8 mouse cellular contexts compared by ENCODE assay signal in genomic region chr17:25831451-25832281, GRCm38 (mm10). TPM values are rescaled to one million over a fixed set of nuclear protein-coding genes. Genes with fewer than 3 reads are reported as not detected.
DNase-seq lines count a peak whose midpoint lies in the region; ATAC-seq and TF ChIP-seq lines count a peak whose summit lies in the region.

No protein-coding gene starts in this region.

- TF ChIP-seq POLR2A in kidney, adult 2 months (IDR thresholded peaks at IDR 0.05; ENCODE audit: low read depth, low read length), result no peak

- H3K4me1 ChIP-seq in kidney, adult 2 months (ENCODE audit: control insufficient read depth, insufficient read depth, low read length), result peaks cover 34% of the 10 kb centered on the region
- peaks cover 61% of the 10 kb centered on the region for H3K4me1 ChIP-seq in heart, embryonic 11.5 days (ENCODE audit: control insufficient read depth, insufficient read depth, low read length)
- peaks cover 89% of the 10 kb centered on the region for H3K4me1 ChIP-seq in limb, embryonic 10.5 days
- peaks cover 84% of the 10 kb centered on the region for H3K4me1 ChIP-seq in neural tube, embryonic 13.5 days (replicated peaks)

- no peaks in the 10 kb centered on the region for H3K27me3 ChIP-seq in kidney, adult 2 months (replicated peaks; ENCODE audit: control insufficient read depth, insufficient read depth, low read length)
- no peaks in the 10 kb centered on the region for H3K27me3 ChIP-seq in heart, embryonic 11.5 days (ENCODE audit: control insufficient read depth, insufficient read depth, low read length)
- H3K27me3 ChIP-seq in limb, embryonic 10.5 days (ENCODE audit: low read depth, poor library complexity, severe bottlenecking), result no peaks in the 10 kb centered on the region
- no peaks in the 10 kb centered on the region for H3K27me3 ChIP-seq in neural tube, embryonic 13.5 days

- H3K4me2 ChIP-seq in heart, embryonic 11.5 days, result peak overlapping the region; percentile 98
- peak overlapping the region; percentile 98 for H3K4me2 ChIP-seq in neural tube, embryonic 13.5 days

- H3K4me3 ChIP-seq in kidney, adult 2 months (ENCODE audit: insufficient read depth, low read depth, low read length), result peak overlapping the region; percentile 76
- H3K4me3 ChIP-seq in heart, embryonic 11.5 days (ENCODE audit: low read depth, low read length), result peak overlapping the region; percentile 88
- peak overlapping the region; percentile 77 for H3K4me3 ChIP-seq in limb, embryonic 10.5 days
- peak overlapping the region; percentile 76 for H3K4me3 ChIP-seq in neural tube, embryonic 13.5 days

- H3K27ac ChIP-seq in kidney, adult 2 months (ENCODE audit: insufficient read depth, low read depth, low read length), result no peak overlapping the region
- peak overlapping the region; percentile 99; the same call in 1 of the 2 replicates for H3K27ac ChIP-seq in heart, embryonic 11.5 days (ENCODE audit: low read depth, low read length)
- H3K27ac ChIP-seq in limb, embryonic 10.5 days, result peak overlapping the region; percentile 95
- H3K27ac ChIP-seq in neural tube, embryonic 13.5 days (replicated peaks), result peak overlapping the region; percentile 94

- no peak for TF ChIP-seq CTCF in kidney, adult 2 months (conservative IDR thresholded peaks at IDR 0.05; ENCODE audit: insufficient read depth, insufficient read length, low read depth, low read length)

- no peaks in the 10 kb centered on the region for H3K36me3 ChIP-seq in kidney, adult 2 months (ENCODE audit: control insufficient read depth, insufficient read depth, low read length)
- H3K36me3 ChIP-seq in heart, embryonic 11.5 days (ENCODE audit: control insufficient read depth, insufficient read depth, low read length), result peaks cover 24% of the 10 kb centered on the region
- H3K36me3 ChIP-seq in limb, embryonic 10.5 days, result peaks cover 68% of the 10 kb centered on the region
- peaks cover 48% of the 10 kb centered on the region for H3K36me3 ChIP-seq in neural tube, embryonic 13.5 days

- DNase-seq in kidney, adult 2 months, result peak; percentile 49
- no peak for DNase-seq in kidney, postnatal 14 days
- DNase-seq in adrenal gland, postnatal 36 days, result peak; percentile 76 to 81
- DNase-seq in limb, embryonic 10.5 days (ENCODE audit: low spot score), result no peak
- no peak for DNase-seq in right cerebral cortex, adult 18-20 months
- DNase-seq in spleen, postnatal 14 days (ENCODE audit: low spot score in 2 of 2), result no peak

- H3K9ac ChIP-seq in heart, embryonic 11.5 days (ENCODE audit: low read depth, low read length), result peak overlapping the region; percentile 92
- H3K9ac ChIP-seq in neural tube, embryonic 13.5 days, result peak overlapping the region; percentile 85

- ATAC-seq in heart, embryonic 11.5 days (replicated peaks; ENCODE audit: insufficient number of reproducible peaks, low FRiP score, low TSS enrichment), result no peak
- no peak for ATAC-seq in neural tube, embryonic 13.5 days (ENCODE audit: low read depth)

- no peaks in the 10 kb centered on the region for H3K9me3 ChIP-seq in heart, embryonic 11.5 days (replicated peaks; ENCODE audit: control insufficient read depth, low read length)
- no peaks in the 10 kb centered on the region for H3K9me3 ChIP-seq in limb, embryonic 10.5 days (replicated peaks)
- H3K9me3 ChIP-seq in neural tube, embryonic 13.5 days, result no peaks in the 10 kb centered on the region

- WGBS in kidney, adult 2 months, result 37% methylated on average over 21 of the region's 21 CpGs
- 50% methylated on average over 21 of the region's 21 CpGs for WGBS in heart, embryonic 11.5 days (ENCODE audit: insufficient replicate concordance)
- WGBS in limb, embryonic 10.5 days, result 66% methylated on average over 21 of the region's 21 CpGs
- 62% methylated on average over 21 of the region's 21 CpGs for WGBS in neural tube, embryonic 13.5 days

RNA-seq across cellular contexts. Expression of gene Stub1, which starts 1.5 kb away (rescaled TPM):
- 140 and 144 TPM in 2 replicates for polyA plus RNA-seq in kidney, adult 2 months (2012; rRNA removed)
- total RNA-seq in adrenal gland, postnatal 36 days (2021), result 100 to 1,000 TPM; 167 to 173 TPM
- 292 and 322 TPM in 2 replicates for polyA plus RNA-seq in heart, embryonic 11.5 days (2014; fragmentation: Nextera tagmentation; extraction: Ambion mirVana)
- 408 and 426 TPM in 2 replicates for polyA plus RNA-seq in limb, embryonic 10.5 days (2016; fragmentation: Nextera tagmentation; extraction: Ambion mirVana)
- 284 and 316 TPM in 2 replicates for polyA plus RNA-seq in neural tube, embryonic 13.5 days (2015; fragmentation: Nextera tagmentation; extraction: Ambion mirVana)

RNA-seq across cellular contexts. Expression of gene Jmjd8, which starts 3.0 kb away (rescaled TPM):
- 132 and 139 TPM in 2 replicates for polyA plus RNA-seq in kidney, adult 2 months (2012; rRNA removed)
- 10 to 100 TPM; 87.8 to 93.9 TPM for total RNA-seq in adrenal gland, postnatal 36 days (2021)
- polyA plus RNA-seq in heart, embryonic 11.5 days (2014; fragmentation: Nextera tagmentation; extraction: Ambion mirVana), result 30.9 and 42.6 TPM in 2 replicates
- 52.4 and 54.9 TPM in 2 replicates for polyA plus RNA-seq in limb, embryonic 10.5 days (2016; fragmentation: Nextera tagmentation; extraction: Ambion mirVana)
- 55.2 and 60.6 TPM in 2 replicates for polyA plus RNA-seq in neural tube, embryonic 13.5 days (2015; fragmentation: Nextera tagmentation; extraction: Ambion mirVana)

RNA-seq across cellular contexts. Expression of gene Rhbdl1, which starts 5.4 kb away (rescaled TPM):
- 9.2 and 13.9 TPM in 2 replicates for polyA plus RNA-seq in kidney, adult 2 months (2012; rRNA removed)
- total RNA-seq in adrenal gland, postnatal 36 days (2021), result 10 to 100 TPM; 17.4 to 20.3 TPM
- polyA plus RNA-seq in heart, embryonic 11.5 days (2014; fragmentation: Nextera tagmentation; extraction: Ambion mirVana), result 1.9 and 2.5 TPM in 2 replicates
- polyA plus RNA-seq in limb, embryonic 10.5 days (2016; fragmentation: Nextera tagmentation; extraction: Ambion mirVana), result 1.0 and 1.2 TPM in 2 replicates
- polyA plus RNA-seq in neural tube, embryonic 13.5 days (2015; fragmentation: Nextera tagmentation; extraction: Ambion mirVana), result 18.9 and 21.1 TPM in 2 replicates

RNA-seq across cellular contexts. Expression of gene Wdr24, which starts 8.2 kb away (rescaled TPM):
- 34.9 and 42.1 TPM in 2 replicates for polyA plus RNA-seq in kidney, adult 2 months (2012; rRNA removed)
- total RNA-seq in adrenal gland, postnatal 36 days (2021), result 10 to 100 TPM; 16.6 to 20.8 TPM
- 14.4 and 17.7 TPM in 2 replicates for polyA plus RNA-seq in heart, embryonic 11.5 days (2014; fragmentation: Nextera tagmentation; extraction: Ambion mirVana)
- polyA plus RNA-seq in limb, embryonic 10.5 days (2016; fragmentation: Nextera tagmentation; extraction: Ambion mirVana), result 31.6 and 32.0 TPM in 2 replicates
- 27.0 and 28.3 TPM in 2 replicates for polyA plus RNA-seq in neural tube, embryonic 13.5 days (2015; fragmentation: Nextera tagmentation; extraction: Ambion mirVana)

RNA-seq across cellular contexts. Expression of gene Gm20683, which starts 9.9 kb away (rescaled TPM):
- polyA plus RNA-seq in kidney, adult 2 months (2012; rRNA removed), result 26.3 and 50.3 TPM in 2 replicates
- 10 to 100 TPM in 1 of 2 experiments, 1 to 10 TPM in 1; 9.5 to 13.3 TPM for total RNA-seq in adrenal gland, postnatal 36 days (2021)
- 0.70 and 1.1 TPM in 2 replicates for polyA plus RNA-seq in heart, embryonic 11.5 days (2014; fragmentation: Nextera tagmentation; extraction: Ambion mirVana)
- polyA plus RNA-seq in limb, embryonic 10.5 days (2016; fragmentation: Nextera tagmentation; extraction: Ambion mirVana), result 1.5 and 1.9 TPM in 2 replicates
- 6.9 and 7.5 TPM in 2 replicates for polyA plus RNA-seq in neural tube, embryonic 13.5 days (2015; fragmentation: Nextera tagmentation; extraction: Ambion mirVana)

Comparison
In these comparisons a context has a peak if more than half of its experiments do, and no peak if none do; other contexts are left out.
1. DNase-seq: peak in kidney, adult 2 months (single experiment) and adrenal gland, postnatal 36 days (2 of 2); none in kidney, postnatal 14 days (single experiment), limb, embryonic 10.5 days (single experiment), right cerebral cortex, adult 18-20 months (single experiment) and spleen, postnatal 14 days (0 of 2).
2. Peak in every context shown above with its lines, with median percentiles within 50 percentile points of each other: H3K4me3 ChIP-seq.